Mouse (Mus musculus) brain, embryonic 14.5 days (tissue): Measurements from ENCODE around the gene Sap25.

Source experiments
- CTCF ChIP-seq: fragments of 200-500 bp; IDR thresholded peaks from 2 replicates; pipeline ENCODE4 v1.5.1; 2012; ENCODE audit warnings: inconsistent platforms, mild to moderate bottlenecking, moderate library complexity, borderline replicate concordance; ENCODE audit not compliant: insufficient read depth, insufficient read length; ENCODE audit errors: extremely low read depth
- POLR2A ChIP-seq: fragments of 200-500 bp; IDR thresholded peaks from 2 replicates; pipeline ENCODE4 v1.6.1; 2012; ENCODE audit warnings: mild to moderate bottlenecking, inconsistent platforms, borderline replicate concordance; ENCODE audit not compliant: poor library complexity, insufficient read depth, insufficient read length, severe bottlenecking; ENCODE audit errors: extremely low read depth

DNA sequence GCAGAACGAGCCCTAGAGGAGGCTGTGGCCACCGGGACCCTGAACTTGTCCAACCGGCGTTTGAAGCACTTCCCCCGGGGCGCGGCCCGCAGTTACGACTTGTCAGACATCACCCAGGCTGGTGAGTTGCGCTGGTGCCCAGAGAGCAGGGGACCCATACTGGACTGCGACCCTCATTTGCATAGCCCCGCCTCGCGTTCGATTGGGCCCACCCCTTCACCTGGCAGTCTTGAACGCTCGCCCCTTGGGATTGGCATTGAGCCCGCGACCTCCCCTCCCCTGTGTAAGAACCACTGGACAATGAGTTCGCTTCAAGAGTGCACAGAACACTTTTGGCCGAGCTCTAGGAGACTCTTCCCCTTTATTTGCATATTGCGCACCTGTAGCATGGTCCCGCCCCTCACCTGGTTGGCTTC lies 11.8 kb upstream of the Sap25 start:
- TF ChIP-seq CTCF (no peak), POLR2A (no peak)
